ENCODE assay signal across 8 mouse cellular contexts in genomic region chrX:7573176-7574086, GRCm38 (mm10). TPM values are rescaled to one million over a fixed set of nuclear protein-coding genes. Genes with fewer than 3 reads are reported as not detected.
DNase-seq lines count a peak whose midpoint lies in the region; ATAC-seq and TF ChIP-seq lines count a peak whose summit lies in the region.

TSS of gene Foxp3 (plus strand) at chrX:7573644.

- no peaks in the 10 kb centered on the region for H3K9me3 ChIP-seq in limb, embryonic 15.5 days
- no peaks in the 10 kb centered on the region for H3K9me3 ChIP-seq in neural tube, embryonic 12.5 days

- no peaks in the 10 kb centered on the region for H3K27me3 ChIP-seq in spleen, adult 2 months (ENCODE audit: control insufficient read depth, insufficient read depth, low read length)
- H3K27me3 ChIP-seq in limb, embryonic 15.5 days = no peaks in the 10 kb centered on the region
- no peaks in the 10 kb centered on the region for H3K27me3 ChIP-seq in neural tube, embryonic 12.5 days (replicated peaks)

- peak within 1 kb of the TSS; percentile 77 for H3K4me3 ChIP-seq in spleen, adult 2 months (ENCODE audit: extremely low read depth, insufficient read depth, insufficient read length)
- peak within 1 kb of the TSS; percentile 59 for H3K4me3 ChIP-seq in limb, embryonic 15.5 days
- H3K4me3 ChIP-seq in neural tube, embryonic 12.5 days = peak within 1 kb of the TSS; percentile 57

- 54% methylated on average over 71 of the region's 72 CpGs for WGBS in spleen, adult 2 months
- 39% methylated on average over 57 of the region's 72 CpGs for WGBS in limb, embryonic 15.5 days
- 37% methylated on average over 71 of the region's 72 CpGs for WGBS in neural tube, embryonic 12.5 days

- no peak for TF ChIP-seq POLR2A in spleen, adult 2 months (IDR thresholded peaks at IDR 0.05; ENCODE audit: low read depth, low read length)

- H3K9ac ChIP-seq in limb, embryonic 15.5 days = peak within 1 kb of the TSS; percentile 54
- H3K9ac ChIP-seq in neural tube, embryonic 12.5 days = peak within 1 kb of the TSS; percentile 78

- H3K4me2 ChIP-seq in limb, embryonic 15.5 days = peak within 1 kb of the TSS; percentile 60
- peak within 1 kb of the TSS; percentile 63 for H3K4me2 ChIP-seq in neural tube, embryonic 12.5 days (replicated peaks)

- no peaks in the 10 kb centered on the region for H3K36me3 ChIP-seq in spleen, adult 2 months (ENCODE audit: control insufficient read depth, insufficient read depth, low read length)
- H3K36me3 ChIP-seq in limb, embryonic 15.5 days = no peaks in the 10 kb centered on the region
- H3K36me3 ChIP-seq in neural tube, embryonic 12.5 days = no peaks in the 10 kb centered on the region

- peak within 1 kb of the TSS; percentile 91 for H3K27ac ChIP-seq in spleen, adult 2 months (ENCODE audit: insufficient read depth, low read length)
- H3K27ac ChIP-seq in limb, embryonic 15.5 days = peak within 1 kb of the TSS; percentile 84
- peak within 1 kb of the TSS; percentile 68; the same call in 1 of the 2 replicates for H3K27ac ChIP-seq in neural tube, embryonic 12.5 days

- ATAC-seq in limb, embryonic 15.5 days (ENCODE audit: insufficient number of reproducible peaks, low FRiP score, low TSS enrichment, low read depth) = peak; percentile 75; the same call in 1 of the 2 replicates
- peak; percentile 68 for ATAC-seq in neural tube, embryonic 12.5 days (ENCODE audit: low FRiP score, low read depth)

- no peak for TF ChIP-seq CTCF in spleen, adult 2 months (IDR thresholded peaks at IDR 0.05; ENCODE audit: extremely low read depth, insufficient read depth, insufficient read length, insufficient replicate concordance)

- peaks cover 15% of the 10 kb centered on the region for H3K4me1 ChIP-seq in spleen, adult 2 months (ENCODE audit: control insufficient read depth, insufficient read depth, insufficient read length)
- peaks cover 9% of the 10 kb centered on the region; the same call in 1 of the 2 replicates for H3K4me1 ChIP-seq in limb, embryonic 15.5 days
- H3K4me1 ChIP-seq in neural tube, embryonic 12.5 days = peaks cover 12% of the 10 kb centered on the region; the same call in 1 of the 2 replicates

- peak in 1 of 2 experiments; percentile 42 for DNase-seq in spleen, adult 2 months (ENCODE audit: low read depth in 1 of 2, low spot score in 2 of 2)
- DNase-seq in spleen, adult 18-20 months = no peak
- DNase-seq in cerebellum, adult 9-11 months = peak; percentile 70
- peak; percentile 5 to 10 for DNase-seq in frontal cortex, postnatal 25 days (ENCODE audit: low spot score in 2 of 2)
- peak; percentile 66 for DNase-seq in induced T-regulatory cell, adult 2 months (ENCODE audit: low read depth)
- peak; percentile 66 for DNase-seq in testis, postnatal 14 days (ENCODE audit: low spot score)

RNA-seq across cellular contexts. Expression of gene Foxp3, which starts in this region (rescaled TPM):
- polyA plus RNA-seq in spleen, adult 2 months (2012; rRNA removed) = 5.7 and 10.5 TPM in 2 replicates
- not detected in 2 replicates for polyA plus RNA-seq in limb, embryonic 15.5 days (2015; fragmentation: Nextera tagmentation; extraction: Ambion mirVana)
- polyA plus RNA-seq in neural tube, embryonic 12.5 days (2016; fragmentation: Nextera tagmentation; extraction: Ambion mirVana) = 0.06 and 0.09 TPM in 2 replicates

Comparison
In these comparisons a context has a peak if more than half of its experiments do, and no peak if none do; other contexts are left out.
1. Peak in ATAC-seq, H3K4me3 ChIP-seq, H3K27ac ChIP-seq, H3K9ac ChIP-seq and H3K4me2 ChIP-seq in limb, embryonic 15.5 days; RNA of the gene not detected or under 1 TPM.
2. Peak in ATAC-seq, H3K4me3 ChIP-seq, H3K27ac ChIP-seq, H3K9ac ChIP-seq and H3K4me2 ChIP-seq in neural tube, embryonic 12.5 days; RNA of the gene not detected or under 1 TPM.
3. DNase-seq: peak in cerebellum, adult 9-11 months (single experiment), frontal cortex, postnatal 25 days (2 of 2), induced T-regulatory cell, adult 2 months (single experiment) and testis, postnatal 14 days (single experiment); none in spleen, adult 18-20 months (0 of 2).
4. Peak in every context shown above with its lines, with median percentiles within 50 percentile points of each other: H3K27ac ChIP-seq and H3K4me3 ChIP-seq.